Mouse (Mus musculus) heart, embryonic 11.5 days (tissue): ENCODE results near the gene Lsm3. TPM values are rescaled to one million over a fixed set of nuclear protein-coding genes. Genes with fewer than 3 reads are reported as not detected.

ENCODE experiments used
- ATAC-seq: fragments of 200-750 bp; cut with Nextera tagmentation; replicated peaks from 2 replicates; pipeline ENCODE4 v1.8.0; 2017; ENCODE audit warnings: moderate library complexity; ENCODE audit not compliant: insufficient number of reproducible peaks, low FRiP score, low TSS enrichment
- H3K27ac ChIP-seq: fragments of 300-500 bp; sonication (generic); 2 replicates; pipeline ENCODE4 v1.5.1; 2014; ENCODE audit warnings: mild to moderate bottlenecking, low read depth, low read length
- H3K27me3 ChIP-seq: fragments of 300-500 bp; sonication (generic); 2 replicates; pipeline ENCODE4 v1.6.1; 2014; ENCODE audit warnings: mild to moderate bottlenecking, low read length, mixed read lengths; ENCODE audit not compliant: control insufficient read depth, insufficient read depth
- H3K36me3 ChIP-seq: fragments of 300-500 bp; sonication (generic); 2 replicates; pipeline ENCODE4 v1.6.1; 2014; ENCODE audit warnings: mild to moderate bottlenecking, low read length, moderate library complexity, mixed read lengths; ENCODE audit not compliant: control insufficient read depth, insufficient read depth
- H3K4me1 ChIP-seq: fragments of 300-500 bp; sonication (generic); 2 replicates; pipeline ENCODE4 v1.6.1; 2014; ENCODE audit warnings: low read length; ENCODE audit not compliant: control insufficient read depth, insufficient read depth
- H3K4me2 ChIP-seq: fragments of 300-500 bp; sonication (generic); 2 replicates; pipeline ENCODE4 v1.6.1; 2014; ENCODE audit warnings: mild to moderate bottlenecking, moderate library complexity
- H3K4me3 ChIP-seq: fragments of 300-500 bp; sonication (generic); 2 replicates; pipeline ENCODE4 v1.5.1; 2014; ENCODE audit warnings: low read depth, low read length
- H3K9ac ChIP-seq: fragments of 300-500 bp; sonication (generic); 2 replicates; pipeline ENCODE4 v1.6.1; 2014; ENCODE audit warnings: mild to moderate bottlenecking, low read depth, low read length, moderate library complexity
- H3K9me3 ChIP-seq: fragments of 300-500 bp; sonication (generic); replicated peaks from 2 replicates; pipeline ENCODE4 v1.6.1; 2016; ENCODE audit warnings: low read length; ENCODE audit not compliant: control insufficient read depth
- WGBS: fragments of 180-500 bp; shearing (Covaris S2); extraction: QIAGEN DNeasy Blood & Tissue Kit; methylation state at CpG from one replicate; pipeline ENCODE4 v1.1.7; 2014; ENCODE audit not compliant: insufficient replicate concordance; 5-methylcytosine and 5-hydroxymethylcytosine counted together
- polyA plus RNA-seq: library from polyadenylated mRNA; unstranded; fragments of >200 nt; fragmentation: Nextera tagmentation; extraction: Ambion mirVana; gene quantifications from 2 replicates; pipeline ENCODE4 v1.2.1, GENCODE M21; 2014

Gene Lsm3
- polyA plus RNA-seq, 1 experiment from 2014 or later: 209 TPM

GRCm38 (mm10) chr6:91494526-91494925, 21.2 kb upstream of the Lsm3 start:
- no peak overlapping the region for H3K27ac ChIP-seq
- 82% methylated on average over 8 of the region's 8 CpGs for WGBS
- no peak for ATAC-seq
- no peaks in the 10 kb centered on the region for H3K4me1 ChIP-seq
- H3K27me3 ChIP-seq: no peaks in the 10 kb centered on the region
- no peak overlapping the region for H3K4me3 ChIP-seq
- no peak overlapping the region for H3K4me2 ChIP-seq
- H3K36me3 ChIP-seq: peaks cover 12% of the 10 kb centered on the region
- no peak overlapping the region for H3K9ac ChIP-seq
- H3K9me3 ChIP-seq: no peaks in the 10 kb centered on the region

- H3K9me3 ChIP-seq: no peaks in the 10 kb centered on the region
- H3K4me2 ChIP-seq: no peak overlapping the region
- no peak overlapping the region for H3K9ac ChIP-seq
- peaks cover 30% of the 10 kb centered on the region for H3K36me3 ChIP-seq
- no peaks in the 10 kb centered on the region for H3K27me3 ChIP-seq
- no peak for ATAC-seq
- no peaks in the 10 kb centered on the region for H3K4me1 ChIP-seq
- WGBS: 55% methylated on average over 1 of the region's 1 CpGs
- no peak overlapping the region for H3K4me3 ChIP-seq
- H3K27ac ChIP-seq: no peak overlapping the region
These were observed 12.4 kb upstream of the Lsm3 start for GRCm38 (mm10) chr6:91503302-91503701.

DNA sequence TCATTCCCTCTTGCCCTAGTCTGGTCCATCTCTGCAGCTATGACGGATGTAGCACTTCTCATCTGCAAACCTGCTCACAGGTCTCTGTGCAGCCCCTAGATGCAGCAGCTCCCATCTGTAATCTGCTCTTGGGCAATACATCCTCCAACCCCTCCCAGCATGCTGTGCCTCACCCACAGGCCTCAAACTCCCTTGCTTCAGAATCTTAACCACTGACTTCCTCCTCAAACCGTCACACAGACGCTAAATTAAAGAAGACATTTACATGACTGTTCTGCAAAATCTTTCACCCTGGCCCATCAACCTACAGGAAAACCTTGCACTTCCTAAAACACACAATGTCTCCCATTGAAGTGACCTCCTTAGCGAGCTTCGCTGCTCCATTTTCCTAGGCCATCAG, 9.7 kb upstream of the Lsm3 start:
- no peaks in the 10 kb centered on the region for H3K9me3 ChIP-seq
- H3K27ac ChIP-seq: no peak overlapping the region
- H3K4me1 ChIP-seq: no peaks in the 10 kb centered on the region
- 85% methylated on average over 5 of the region's 5 CpGs for WGBS
- no peaks in the 10 kb centered on the region for H3K27me3 ChIP-seq
- H3K4me3 ChIP-seq: no peak overlapping the region
- H3K36me3 ChIP-seq: peaks cover 23% of the 10 kb centered on the region
- H3K9ac ChIP-seq: no peak overlapping the region
- H3K4me2 ChIP-seq: no peak overlapping the region
- ATAC-seq: no peak

GRCm38 (mm10) chr6:91508041-91508440, 7.7 kb upstream of the Lsm3 start:
- H3K27ac ChIP-seq: no peak overlapping the region
- WGBS: 80% methylated on average over 3 of the region's 3 CpGs
- no peak overlapping the region for H3K4me2 ChIP-seq

GRCm38 (mm10) chr6:91509326-91509725, 6.4 kb upstream of the Lsm3 start:
- Histone ChIP-seq H3K4me3 (no peak overlapping the region), H3K36me3 (peaks cover 7% of the 10 kb centered on the region), H3K4me1 (no peaks in the 10 kb centered on the region), H3K4me2 (no peak overlapping the region), H3K27me3 (no peaks in the 10 kb centered on the region), H3K27ac (no peak overlapping the region), H3K9me3 (no peaks in the 10 kb centered on the region), H3K9ac (no peak overlapping the region)
- no peak for ATAC-seq
- 35% methylated on average over 7 of the region's 7 CpGs for WGBS

More at GRCm38 (mm10) chr6:91508041-91508440, 7.7 kb upstream of the Lsm3 start:
- H3K4me1 ChIP-seq: no peaks in the 10 kb centered on the region
- H3K27me3 ChIP-seq: no peaks in the 10 kb centered on the region
- H3K36me3 ChIP-seq: peaks cover 20% of the 10 kb centered on the region
- H3K4me3 ChIP-seq: no peak overlapping the region
- ATAC-seq: no peak
- H3K9ac ChIP-seq: no peak overlapping the region
- H3K9me3 ChIP-seq: no peaks in the 10 kb centered on the region

GRCm38 (mm10) chr6:91510211-91510610, 5.5 kb upstream of the Lsm3 start:
- Histone ChIP-seq H3K4me2 (no peak overlapping the region), H3K27ac (no peak overlapping the region), H3K36me3 (peaks cover 4% of the 10 kb centered on the region; the same call in 1 of the 2 replicates), H3K4me1 (peaks cover 5% of the 10 kb centered on the region; the same call in 1 of the 2 replicates), H3K4me3 (no peak overlapping the region), H3K27me3 (no peaks in the 10 kb centered on the region), H3K9ac (no peak overlapping the region), H3K9me3 (no peaks in the 10 kb centered on the region)
- WGBS: 67% methylated on average over 10 of the region's 10 CpGs
- no peak for ATAC-seq

GRCm38 (mm10) chr6:91514135-91514534, 1.6 kb upstream of the Lsm3 start:
- Histone ChIP-seq H3K36me3 (0 out of 2 replicates have a peak, but pooled peaks cover 5% of the 10 kb centered on the region), H3K4me1 (peaks cover 20% of the 10 kb centered on the region), H3K27ac (no peak overlapping the region), H3K4me2 (no peak overlapping the region), H3K9ac (no peak overlapping the region), H3K27me3 (no peaks in the 10 kb centered on the region), H3K4me3 (no peak overlapping the region), H3K9me3 (no peaks in the 10 kb centered on the region)
- no peak for ATAC-seq

GRCm38 (mm10) chr6:91514737-91515362, 878 bp upstream of the Lsm3 start:
- peak overlapping the region; percentile 80 for H3K4me3 ChIP-seq
- H3K4me1 ChIP-seq: peaks cover 20% of the 10 kb centered on the region
- ATAC-seq: no peak
- WGBS: 27% methylated on average over 10 of the region's 10 CpGs
- H3K4me2 ChIP-seq: peak overlapping the region; percentile 90
- H3K27ac ChIP-seq: no peak overlapping the region
- H3K36me3 ChIP-seq: peaks cover 9% of the 10 kb centered on the region
- no peaks in the 10 kb centered on the region for H3K27me3 ChIP-seq
- peak overlapping the region; percentile 95 for H3K9ac ChIP-seq
- H3K9me3 ChIP-seq: no peaks in the 10 kb centered on the region

DNA sequence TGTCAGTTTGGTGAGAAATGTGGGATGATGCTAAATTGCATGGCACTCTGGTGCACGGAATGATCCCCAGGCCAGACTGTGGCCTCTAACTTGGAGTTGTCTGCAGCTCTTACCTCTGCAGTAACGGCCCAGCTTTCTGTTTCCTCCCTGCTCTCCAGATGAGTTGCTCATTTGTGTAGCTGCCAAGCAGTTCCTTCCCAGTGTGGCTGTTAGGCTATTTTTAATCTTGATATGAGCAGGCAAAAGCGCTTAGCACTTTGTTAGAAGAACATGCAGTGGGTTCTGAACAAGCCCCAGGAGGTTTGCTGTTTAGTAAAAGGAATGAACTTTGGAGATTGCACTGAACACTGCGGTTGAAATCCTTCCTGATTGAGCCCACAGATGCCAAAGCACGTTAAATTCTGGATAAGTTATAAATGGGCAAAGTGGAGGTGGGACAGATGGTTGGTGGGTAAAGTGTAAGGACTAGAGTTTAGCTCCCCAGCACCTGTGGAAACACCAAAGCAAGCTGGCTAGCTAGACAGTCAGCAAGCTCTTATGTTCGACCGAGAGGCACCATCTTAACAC, 2.8 kb downstream of the Lsm3 start:
- Histone ChIP-seq H3K9me3 (no peaks in the 10 kb centered on the region), H3K4me1 (peaks cover 20% of the 10 kb centered on the region), H3K27ac (no peak overlapping the region), H3K27me3 (no peaks in the 10 kb centered on the region), H3K9ac (no peak overlapping the region; the same call in 1 of the 2 replicates), H3K4me2 (no peak overlapping the region), H3K4me3 (no peak overlapping the region), H3K36me3 (peaks cover 34% of the 10 kb centered on the region)
- ATAC-seq: no peak
- WGBS: 82% methylated on average over 7 of the region's 7 CpGs
